Mouse (Mus musculus): ENCODE results near the gene Rora. TPM values are rescaled to one million over a fixed set of nuclear protein-coding genes. Genes with fewer than 3 reads are reported as not detected.

The Rora gene
- polyA plus RNA-seq, 1 experiment from 2014 or later = 7.6 TPM

- Histone ChIP-seq H3K9me3 (no peaks in the 10 kb centered on the region), H3K27ac (no peak overlapping the region), H3K4me1 (no peaks in the 10 kb centered on the region), H3K9ac (no peak overlapping the region), H3K27me3 (replicated peaks) (no peaks in the 10 kb centered on the region), H3K4me3 (replicated peaks) (no peak overlapping the region), H3K4me2 (no peak overlapping the region), H3K36me3 (no peaks in the 10 kb centered on the region)
- ATAC-seq (ENCODE audit: insufficient read depth, low FRiP score, low read depth) = no peak
- 85% methylated on average over 4 of the region's 4 CpGs for WGBS
Observed at GRCm38 (mm10) chr9:68798221-68798620, 144.6 kb downstream of the Rora start.

DNA sequence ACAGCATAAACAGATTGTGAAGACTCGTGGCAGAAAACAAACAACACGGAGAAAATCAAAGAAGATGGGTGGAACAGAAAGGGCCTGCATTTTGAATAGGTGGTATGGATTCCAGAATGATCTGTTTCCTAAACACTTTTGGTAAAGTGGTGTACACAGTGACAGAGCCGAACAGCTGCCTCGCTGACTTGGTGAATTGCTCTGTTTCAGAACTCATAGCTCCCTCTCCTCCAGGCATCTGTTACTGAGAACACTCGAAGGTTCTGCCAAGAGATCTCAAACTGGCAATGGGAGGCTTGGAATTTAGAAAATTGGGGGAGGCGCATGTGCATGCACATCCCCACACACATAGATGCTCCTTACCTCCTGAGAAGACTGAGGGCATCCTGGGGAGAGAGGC, 145.5 kb downstream of the Rora start:
- no peak overlapping the region for H3K4me2 ChIP-seq
- WGBS = 82% methylated on average over 6 of the region's 6 CpGs

DNA sequence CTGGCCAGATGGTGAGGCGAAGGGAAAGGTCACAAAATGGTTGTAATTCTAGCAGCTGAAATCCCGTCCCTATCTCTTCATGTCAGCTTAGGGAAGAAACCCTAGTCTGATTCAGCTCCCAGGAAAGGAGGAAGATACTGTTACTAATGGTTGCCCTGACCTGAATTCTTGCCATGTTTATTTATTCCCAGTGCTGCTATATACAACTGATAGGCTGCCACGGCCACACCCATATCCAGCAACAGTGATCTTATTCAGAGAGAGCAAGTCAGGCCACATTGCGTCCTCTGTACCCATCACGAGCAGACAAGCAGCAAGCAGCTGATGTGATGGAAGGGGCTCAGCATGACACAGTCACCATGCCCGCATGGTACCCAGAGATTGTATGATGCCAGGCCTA, 150.6 kb downstream of the Rora start:
- Histone ChIP-seq H3K9ac (no peak overlapping the region), H3K4me1 (peaks cover 3% of the 10 kb centered on the region; the same call in 1 of the 2 replicates), H3K36me3 (no peaks in the 10 kb centered on the region), H3K9me3 (no peaks in the 10 kb centered on the region), H3K4me2 (no peak overlapping the region), H3K4me3 (replicated peaks) (no peak overlapping the region), H3K27me3 (replicated peaks) (no peaks in the 10 kb centered on the region), H3K27ac (no peak overlapping the region)
- 55% methylated on average over 6 of the region's 6 CpGs for WGBS
- ATAC-seq (ENCODE audit: insufficient read depth, low FRiP score, low read depth) = no peak

More for the DNA sequence above, 145.5 kb downstream of the Rora start:
- H3K9me3 ChIP-seq = no peaks in the 10 kb centered on the region
- peaks cover 3% of the 10 kb centered on the region; the same call in 1 of the 2 replicates for H3K4me1 ChIP-seq
- H3K4me3 ChIP-seq (replicated peaks) = no peak overlapping the region
- ATAC-seq (ENCODE audit: insufficient read depth, low FRiP score, low read depth) = no peak
- H3K36me3 ChIP-seq = no peaks in the 10 kb centered on the region
- no peak overlapping the region for H3K9ac ChIP-seq
- no peaks in the 10 kb centered on the region for H3K27me3 ChIP-seq (replicated peaks)
- H3K27ac ChIP-seq = no peak overlapping the region

DNA sequence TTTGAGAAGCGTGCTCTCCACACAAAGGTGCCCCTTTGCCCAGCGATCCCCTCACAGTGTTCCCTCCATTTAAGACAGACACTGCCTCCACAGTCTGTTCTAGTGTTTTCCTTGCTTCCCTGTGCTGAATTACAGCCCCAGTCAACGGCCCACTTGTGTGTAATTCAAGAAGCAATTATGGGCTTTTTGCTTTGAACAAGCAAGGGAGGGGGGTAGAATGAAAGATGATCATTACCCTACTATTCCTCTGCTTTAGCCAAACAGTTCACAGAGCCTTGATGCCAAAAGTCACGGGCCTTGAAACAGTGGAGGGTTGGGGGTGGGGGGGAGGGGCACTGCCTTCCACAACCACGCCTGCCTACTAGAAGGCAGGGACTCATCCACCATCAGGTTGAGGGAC, 152.2 kb downstream of the Rora start:
- 42% methylated on average over 5 of the region's 5 CpGs for WGBS
- no peak overlapping the region for H3K4me3 ChIP-seq (replicated peaks)
- H3K4me2 ChIP-seq = no peak overlapping the region
- no peak overlapping the region for H3K9ac ChIP-seq
- H3K4me1 ChIP-seq = peaks cover 3% of the 10 kb centered on the region; the same call in 1 of the 2 replicates
- H3K27me3 ChIP-seq (replicated peaks) = no peaks in the 10 kb centered on the region
- H3K36me3 ChIP-seq = no peaks in the 10 kb centered on the region
- H3K9me3 ChIP-seq = no peaks in the 10 kb centered on the region
- H3K27ac ChIP-seq = no peak overlapping the region
- no peak for ATAC-seq (ENCODE audit: insufficient read depth, low FRiP score, low read depth)

GRCm38 (mm10) chr9:68807735-68808134, 154.1 kb downstream of the Rora start:
- H3K4me2 ChIP-seq = no peak overlapping the region
- H3K27me3 ChIP-seq (replicated peaks) = no peaks in the 10 kb centered on the region
- no peak for ATAC-seq (ENCODE audit: insufficient read depth, low FRiP score, low read depth)
- no peaks in the 10 kb centered on the region for H3K9me3 ChIP-seq
- WGBS = 86% methylated on average over 2 of the region's 2 CpGs
- H3K4me3 ChIP-seq (replicated peaks) = no peak overlapping the region
- no peaks in the 10 kb centered on the region for H3K36me3 ChIP-seq
- no peak overlapping the region for H3K9ac ChIP-seq
- H3K27ac ChIP-seq = no peak overlapping the region
- peaks cover 3% of the 10 kb centered on the region; the same call in 1 of the 2 replicates for H3K4me1 ChIP-seq

- Histone ChIP-seq H3K9me3 (no peaks in the 10 kb centered on the region), H3K4me2 (no peak overlapping the region), H3K4me1 (peaks cover 10% of the 10 kb centered on the region), H3K9ac (no peak overlapping the region), H3K4me3 (replicated peaks) (no peak overlapping the region), H3K27me3 (replicated peaks) (no peaks in the 10 kb centered on the region), H3K27ac (no peak overlapping the region), H3K36me3 (no peaks in the 10 kb centered on the region)
- ATAC-seq (ENCODE audit: insufficient read depth, low FRiP score, low read depth) = no peak
- 67% methylated on average over 5 of the region's 5 CpGs for WGBS
Observed at GRCm38 (mm10) chr9:68809536-68809935, 155.9 kb downstream of the Rora start.

DNA sequence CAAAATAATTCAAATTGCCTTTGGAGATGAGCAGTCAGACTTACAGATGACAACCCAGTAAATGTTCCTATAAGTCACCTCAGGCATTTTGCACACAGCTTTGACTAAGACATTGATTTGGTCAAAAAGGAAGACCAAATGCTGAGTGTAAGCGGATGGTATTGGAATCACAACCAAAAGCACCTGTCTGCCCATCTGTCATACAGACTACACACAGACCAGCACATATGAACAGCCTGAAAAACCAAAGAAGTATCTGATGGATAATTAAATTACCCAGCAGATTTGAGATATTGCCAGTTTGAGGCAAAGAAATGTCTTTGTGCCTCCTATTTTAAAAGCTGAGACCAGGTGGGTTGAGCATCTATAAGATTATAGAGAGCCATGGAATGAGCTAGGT, 161.1 kb downstream of the Rora start:
- no peak overlapping the region for H3K4me3 ChIP-seq (replicated peaks)
- peaks cover 10% of the 10 kb centered on the region for H3K4me1 ChIP-seq
- no peak overlapping the region for H3K9ac ChIP-seq
- no peaks in the 10 kb centered on the region for H3K27me3 ChIP-seq (replicated peaks)
- H3K36me3 ChIP-seq = no peaks in the 10 kb centered on the region
- no peak overlapping the region for H3K4me2 ChIP-seq
- no peaks in the 10 kb centered on the region for H3K9me3 ChIP-seq
- no peak overlapping the region for H3K27ac ChIP-seq
- ATAC-seq (ENCODE audit: insufficient read depth, low FRiP score, low read depth) = no peak
- 91% methylated on average over 1 of the region's 1 CpGs for WGBS

- no peak for ATAC-seq (ENCODE audit: insufficient read depth, low FRiP score, low read depth)
- no peak overlapping the region for H3K27ac ChIP-seq
- H3K9ac ChIP-seq = no peak overlapping the region
- H3K36me3 ChIP-seq = no peaks in the 10 kb centered on the region
- H3K9me3 ChIP-seq = no peaks in the 10 kb centered on the region
- no peaks in the 10 kb centered on the region for H3K27me3 ChIP-seq (replicated peaks)
- 85% methylated on average over 9 of the region's 9 CpGs for WGBS
- peaks cover 10% of the 10 kb centered on the region for H3K4me1 ChIP-seq
- no peak overlapping the region for H3K4me2 ChIP-seq
- no peak overlapping the region for H3K4me3 ChIP-seq (replicated peaks)
Observed at GRCm38 (mm10) chr9:68815877-68816276, 162.3 kb downstream of the Rora start.

- no peaks in the 10 kb centered on the region for H3K27me3 ChIP-seq (replicated peaks)
- no peak overlapping the region for H3K4me3 ChIP-seq (replicated peaks)
- ATAC-seq (ENCODE audit: insufficient read depth, low FRiP score, low read depth) = no peak
- H3K27ac ChIP-seq = no peak overlapping the region
- WGBS = 78% methylated on average over 4 of the region's 4 CpGs
- H3K4me2 ChIP-seq = no peak overlapping the region
- no peak overlapping the region for H3K9ac ChIP-seq
- no peaks in the 10 kb centered on the region for H3K9me3 ChIP-seq
- H3K36me3 ChIP-seq = no peaks in the 10 kb centered on the region
- H3K4me1 ChIP-seq = no peaks in the 10 kb centered on the region
Observed at GRCm38 (mm10) chr9:68820036-68820435, 166.4 kb downstream of the Rora start.

GRCm38 (mm10) chr9:68820478-68820877, 166.9 kb downstream of the Rora start:
- ATAC-seq (ENCODE audit: insufficient read depth, low FRiP score, low read depth) = no peak
- H3K36me3 ChIP-seq = no peaks in the 10 kb centered on the region

DNA sequence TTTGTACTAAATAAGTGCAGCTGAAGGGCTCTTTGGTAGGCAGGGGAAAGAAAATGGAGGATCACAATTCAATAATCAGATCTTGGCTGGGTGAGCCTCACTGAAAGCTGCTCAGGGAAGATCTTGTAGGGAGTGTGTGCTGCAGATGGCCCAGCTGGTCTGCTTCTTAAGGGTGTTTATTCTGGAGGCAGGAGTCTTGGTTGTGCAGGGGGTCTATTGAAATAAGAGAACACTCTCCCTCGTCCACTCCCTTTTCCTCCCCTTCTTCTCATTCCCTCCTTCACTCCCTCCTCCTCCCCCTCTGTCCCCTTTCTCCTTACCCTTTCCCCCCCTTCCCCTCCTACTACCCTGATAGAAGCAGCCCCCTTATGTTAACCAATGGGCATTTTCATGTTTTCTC, 167.8 kb downstream of the Rora start:
- H3K4me2 ChIP-seq = no peak overlapping the region
- H3K9ac ChIP-seq = no peak overlapping the region
- no peaks in the 10 kb centered on the region for H3K36me3 ChIP-seq
- no peaks in the 10 kb centered on the region for H3K9me3 ChIP-seq
- 30% methylated on average over 1 of the region's 1 CpGs for WGBS
- H3K27ac ChIP-seq = no peak overlapping the region
- no peak overlapping the region for H3K4me3 ChIP-seq (replicated peaks)
- no peak for ATAC-seq (ENCODE audit: insufficient read depth, low FRiP score, low read depth)
- no peaks in the 10 kb centered on the region for H3K4me1 ChIP-seq
- H3K27me3 ChIP-seq (replicated peaks) = no peaks in the 10 kb centered on the region

More at GRCm38 (mm10) chr9:68820478-68820877, 166.9 kb downstream of the Rora start:
- Histone ChIP-seq H3K4me3 (replicated peaks) (no peak overlapping the region), H3K9me3 (no peaks in the 10 kb centered on the region), H3K27ac (no peak overlapping the region), H3K4me2 (no peak overlapping the region), H3K4me1 (no peaks in the 10 kb centered on the region), H3K9ac (no peak overlapping the region), H3K27me3 (replicated peaks) (no peaks in the 10 kb centered on the region)

GRCm38 (mm10) chr9:68823292-68823691, 169.7 kb downstream of the Rora start:
- no peaks in the 10 kb centered on the region for H3K36me3 ChIP-seq
- no peak overlapping the region for H3K4me2 ChIP-seq
- H3K4me1 ChIP-seq = peaks cover 8% of the 10 kb centered on the region; the same call in 1 of the 2 replicates
- 90% methylated on average over 5 of the region's 5 CpGs for WGBS
- ATAC-seq (ENCODE audit: insufficient read depth, low FRiP score, low read depth) = no peak
- no peaks in the 10 kb centered on the region for H3K27me3 ChIP-seq (replicated peaks)
- H3K27ac ChIP-seq = no peak overlapping the region
- H3K9ac ChIP-seq = no peak overlapping the region
- H3K9me3 ChIP-seq = no peaks in the 10 kb centered on the region
- H3K4me3 ChIP-seq (replicated peaks) = no peak overlapping the region

DNA sequence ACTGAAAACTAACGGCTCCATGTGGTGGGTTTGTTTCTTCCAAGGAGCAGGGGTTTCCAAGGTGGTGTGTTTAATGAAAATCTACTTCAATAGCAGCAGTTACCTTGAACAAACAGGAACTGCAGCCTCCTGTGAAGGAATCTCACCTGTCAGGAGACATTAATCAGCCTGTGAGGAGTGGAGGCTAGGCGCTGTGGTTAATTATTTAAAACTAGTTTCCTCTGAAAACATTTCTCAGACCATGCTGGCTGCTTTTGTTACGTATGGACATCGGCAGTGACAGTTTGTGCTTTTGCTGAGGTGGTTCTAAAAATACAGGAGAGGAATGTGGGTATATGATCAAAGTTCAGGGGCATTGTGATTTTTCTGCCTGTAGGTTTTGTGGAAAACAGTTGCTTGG, 171.5 kb downstream of the Rora start:
- Histone ChIP-seq H3K27ac (peak overlapping the region; percentile 72), H3K9me3 (no peaks in the 10 kb centered on the region), H3K4me2 (no peak overlapping the region), H3K36me3 (no peaks in the 10 kb centered on the region), H3K4me1 (peaks cover 8% of the 10 kb centered on the region; the same call in 1 of the 2 replicates), H3K4me3 (replicated peaks) (no peak overlapping the region), H3K9ac (no peak overlapping the region), H3K27me3 (replicated peaks) (no peaks in the 10 kb centered on the region)
- 36% methylated on average over 4 of the region's 4 CpGs for WGBS
- ATAC-seq (ENCODE audit: insufficient read depth, low FRiP score, low read depth) = peak; percentile 33; the same call in 1 of the 2 replicates
